Mouse (Mus musculus) CH12.LX (cell line): ENCODE results near the gene Sbf2. TPM values are rescaled to one million over a fixed set of nuclear protein-coding genes. Genes with fewer than 3 reads are reported as not detected.

Source experiments
- DNase-seq: peaks from one replicate; pipeline ENCODE4 v3.0.0-alpha.2; 2013; ENCODE audit errors: extremely low read depth
- H3K27ac ChIP-seq: 2 replicates; pipeline ENCODE4 v1.5.1; 2012; ENCODE audit warnings: low read depth, mild to moderate bottlenecking, control low read depth, moderate library complexity; ENCODE audit not compliant: insufficient read depth
- H3K27me3 ChIP-seq: replicated peaks from 2 replicates; pipeline ENCODE3; 2012; ENCODE audit warnings: inconsistent platforms
- H3K36me3 ChIP-seq, 2 experiments: replicated peaks in 1 of 2; 2 replicates each; pipeline versions ENCODE3 to v1.6.1; 2012; ENCODE audit warnings: inconsistent platforms in 1 of 2, low read length in 1 of 2, mild to moderate bottlenecking in 1 of 2, mixed read lengths in 1 of 2, moderate library complexity in 1 of 2; ENCODE audit not compliant: control insufficient read depth in 1 of 2, insufficient read depth in 1 of 2
- H3K4me1 ChIP-seq, 2 experiments: 2 replicates each; pipeline ENCODE4 v1.6.1; 2012; ENCODE audit warnings: inconsistent platforms in 1 of 2, moderate library complexity in 1 of 2; ENCODE audit not compliant: insufficient read depth in 2 of 2, control insufficient read depth in 1 of 2
- H3K4me2 ChIP-seq: 2 replicates; pipeline ENCODE4 v1.6.1; 2012; ENCODE audit warnings: low read depth, mild to moderate bottlenecking, control low read depth; ENCODE audit not compliant: poor library complexity, insufficient read depth, severe bottlenecking
- H3K4me3 ChIP-seq, 3 experiments: fragments of 150-350 bp in 1 of 3; sonication (generic) in 1 of 3; replicated peaks in 1 of 3; 2 replicates each; pipeline versions ENCODE3 to v1.5.1; 2011 to 2012; ENCODE audit warnings: low read depth in 2 of 3, low read length in 2 of 3, mild to moderate bottlenecking in 2 of 3, moderate library complexity in 2 of 3, control low read depth in 1 of 3, improper control_type of control experiment in 1 of 3, inconsistent platforms in 1 of 3, mixed read lengths in 1 of 3; ENCODE audit not compliant: poor library complexity in 1 of 3
- H3K79me2 ChIP-seq: replicated peaks from 2 replicates; pipeline ENCODE4 v1.6.1; 2012; ENCODE audit warnings: mild to moderate bottlenecking, moderate library complexity; ENCODE audit not compliant: control insufficient read depth, poor library complexity, insufficient read depth, severe bottlenecking; ENCODE audit errors: extremely low read depth
- H3K9ac ChIP-seq: 2 replicates; pipeline ENCODE4 v1.6.1; 2012; ENCODE audit warnings: low read depth, mild to moderate bottlenecking, control low read depth, moderate library complexity; ENCODE audit not compliant: insufficient read depth
- H3K9me3 ChIP-seq: replicated peaks from 2 replicates; pipeline ENCODE3; 2012; ENCODE audit warnings: low read length, inconsistent platforms, mixed read lengths
- CHD1 ChIP-seq: IDR thresholded peaks from 2 replicates; pipeline ENCODE4 v1.6.1; 2012; ENCODE audit warnings: low read depth, low read length, improper control_type of control experiment, inconsistent platforms
- CHD2 ChIP-seq: IDR thresholded peaks from 2 replicates; pipeline ENCODE4 v1.6.1; 2011; ENCODE audit warnings: low read length, improper control_type of control experiment
- E2F4 ChIP-seq: IDR thresholded peaks from 2 replicates; pipeline ENCODE4 v1.6.1; 2011; ENCODE audit warnings: low read depth, low read length, improper control_type of control experiment; ENCODE audit not compliant: insufficient replicate concordance
- ELF1 ChIP-seq: IDR thresholded peaks from 2 replicates; pipeline ENCODE4 v1.6.1; 2014; ENCODE audit warnings: low read depth, mild to moderate bottlenecking, inconsistent platforms, low read length, improper control_type of control experiment
- EP300 ChIP-seq: IDR thresholded peaks from 2 replicates; pipeline ENCODE4 v1.6.1; 2011; ENCODE audit warnings: low read length, improper control_type of control experiment
- HCFC1 ChIP-seq: IDR thresholded peaks from 2 replicates; pipeline ENCODE4 v1.6.1; 2012; ENCODE audit warnings: low read depth, mild to moderate bottlenecking, inconsistent platforms, low read length, improper control_type of control experiment
- JUND ChIP-seq: conservative IDR thresholded peaks from 2 replicates; pipeline ENCODE4 v1.6.1; 2011; ENCODE audit warnings: low read depth, low read length, improper control_type of control experiment
- MAFK ChIP-seq: IDR thresholded peaks from 2 replicates; pipeline ENCODE4 v1.6.1; 2011; ENCODE audit warnings: low read length, improper control_type of control experiment; ENCODE audit not compliant: insufficient replicate concordance
- MAX ChIP-seq: IDR thresholded peaks from 2 replicates; pipeline ENCODE4 v1.6.1; 2011; ENCODE audit warnings: low read length, improper control_type of control experiment
- MAZ ChIP-seq: IDR thresholded peaks from 2 replicates; pipeline ENCODE4 v1.6.1; 2012; ENCODE audit warnings: low read depth, mild to moderate bottlenecking, inconsistent platforms, low read length, improper control_type of control experiment, moderate library complexity
- MEF2A ChIP-seq: IDR thresholded peaks from 2 replicates; pipeline ENCODE4 v1.6.1; 2014; ENCODE audit warnings: low read depth, mild to moderate bottlenecking, inconsistent platforms, low read length, improper control_type of control experiment, borderline replicate concordance
- MYC ChIP-seq: IDR thresholded peaks from 2 replicates; pipeline ENCODE4 v1.6.1; 2011; ENCODE audit warnings: low read depth, mild to moderate bottlenecking, improper control_type of control experiment, low read length
- RCOR1 ChIP-seq: conservative IDR thresholded peaks from 2 replicates; pipeline ENCODE4 v1.6.1; 2012; ENCODE audit warnings: low read depth, mild to moderate bottlenecking, inconsistent platforms, low read length, improper control_type of control experiment
- SIN3A ChIP-seq: IDR thresholded peaks from 2 replicates; pipeline ENCODE4 v1.6.1; 2012; ENCODE audit warnings: low read length, improper control_type of control experiment, inconsistent platforms
- TCF12 ChIP-seq: IDR thresholded peaks from 2 replicates; pipeline ENCODE4 v1.6.1; 2014; ENCODE audit warnings: low read depth, mild to moderate bottlenecking, inconsistent platforms, low read length, improper control_type of control experiment
- UBTF ChIP-seq: IDR thresholded peaks from 2 replicates; pipeline ENCODE4 v1.6.1; 2012; ENCODE audit warnings: low read depth, mild to moderate bottlenecking, inconsistent platforms, low read length, improper control_type of control experiment, moderate library complexity
- USF2 ChIP-seq: conservative IDR thresholded peaks from 2 replicates; pipeline ENCODE4 v1.6.1; 2011; ENCODE audit warnings: low read depth, low read length, improper control_type of control experiment
- ZKSCAN1 ChIP-seq: IDR thresholded peaks from 2 replicates; pipeline ENCODE4 v1.6.1; 2012; ENCODE audit warnings: low read depth, inconsistent platforms, low read length, improper control_type of control experiment, borderline replicate concordance
- dilution Hi-C: fragments of 300-500 bp; cut with MboI; formaldehyde crosslinking; loops from 2 replicates; pipeline ENCODE4 v1.14.3; 2020; ENCODE audit warnings: low sequenced_read_pairs; ENCODE audit not compliant: extremely low pct_unique_long_range_greater_than_20kb, extremely low pct_ligation_motif_present
- in situ Hi-C: fragments of 300-500 bp; cut with MboI; formaldehyde crosslinking; loops from 3 replicates; pipeline ENCODE4 v1.14.3; 2019; ENCODE audit warnings: low sequenced_read_pairs, low pct_ligation_motif_present, low pct_unique_long_range_greater_than_20kb, mixed read lengths
- polyA plus RNA-seq: library from polyadenylated mRNA; unstranded; fragments of >175 nt; gene quantifications from 2 replicates; pipeline ENCODE4 v1.2.1, GENCODE M21; 2012; ENCODE audit warnings: low read depth; ENCODE audit not compliant: insufficient read length
- total RNA-seq, 2 experiments: library from RNA; depleted of rRNA; stranded (reverse); fragments of 300-350 nt in 1 of 2; fragments of >200 nt in 1 of 2; gene quantifications; 2 replicates each; pipeline ENCODE4 v1.2.3; 2012 to 2014

The Sbf2 gene
- total and polyA plus RNA-seq, 3 experiments, result 9.5 to 21.5 (median 11.4) TPM

GRCm38 (mm10) chr7:110321106-110321505 is 293.6 kb downstream of the Sbf2 start:
- no peak overlapping the region for H3K4me2 ChIP-seq
- no peak overlapping the region for H3K4me3 ChIP-seq
- in situ Hi-C loops, result no loop called here
- dilution Hi-C loops, result no loop called here
- no peaks in the 10 kb centered on the region for H3K27me3 ChIP-seq
- TF ChIP-seq CHD2, result no peak
- no peak for TF ChIP-seq RCOR1
- no peak for TF ChIP-seq USF2
- TF ChIP-seq EP300, result no peak
- no peak for TF ChIP-seq E2F4
- TF ChIP-seq ELF1, result no peak
- no peak for TF ChIP-seq MEF2A
- no peaks in the 10 kb centered on the region for H3K79me2 ChIP-seq
- no peak for DNase-seq
- H3K27ac ChIP-seq, result no peak overlapping the region
- H3K9me3 ChIP-seq, result peaks cover 6% of the 10 kb centered on the region
- H3K36me3 ChIP-seq, result peaks cover 34 to 78% of the 10 kb centered on the region in 2 experiments
- H3K4me1 ChIP-seq, result peaks cover 0 to 8% of the 10 kb centered on the region in 2 experiments; a peak in 1 of 4 replicates
- no peak overlapping the region for H3K9ac ChIP-seq

GRCm38 (mm10) chr7:110318971-110319519 is 295.7 kb downstream of the Sbf2 start:
- in situ Hi-C loops, result no loop called here
- Histone ChIP-seq H3K27me3 (no peaks in the 10 kb centered on the region), H3K27ac (no peak overlapping the region), H3K36me3 (peaks cover 44 to 83% of the 10 kb centered on the region in 2 experiments), H3K4me2 (no peak overlapping the region), H3K79me2 (no peaks in the 10 kb centered on the region), H3K9ac (no peak overlapping the region), H3K9me3 (peaks cover 12% of the 10 kb centered on the region), H3K4me3 (no peak overlapping the region), H3K4me1 (peaks cover 0 to 8% of the 10 kb centered on the region in 2 experiments; a peak in 1 of 4 replicates)
- dilution Hi-C loops, result no loop called here
- TF ChIP-seq JUND (no peak), E2F4 (no peak), ZKSCAN1 (no peak), MAZ (no peak), ELF1 (no peak), TCF12 (no peak), HCFC1 (no peak), MAFK (no peak), MYC (no peak), UBTF (no peak), RCOR1 (no peak), EP300 (no peak), CHD1 (no peak), MAX (no peak), SIN3A (no peak)
- no peak for DNase-seq
